Mouse (Mus musculus) G1E (cell line): ENCODE data around the gene Timm29.

Experiments
- CTCF ChIP-seq: IDR thresholded peaks from 2 replicates; pipeline ENCODE4 v1.5.1; 2012; ENCODE audit warnings: low read depth, low read length, inconsistent platforms, mixed read lengths
- GATA2 ChIP-seq: IDR thresholded peaks from 2 replicates; pipeline ENCODE4 v1.6.1; 2012; ENCODE audit warnings: low read depth, low read length, inconsistent platforms, borderline replicate concordance

DNA sequence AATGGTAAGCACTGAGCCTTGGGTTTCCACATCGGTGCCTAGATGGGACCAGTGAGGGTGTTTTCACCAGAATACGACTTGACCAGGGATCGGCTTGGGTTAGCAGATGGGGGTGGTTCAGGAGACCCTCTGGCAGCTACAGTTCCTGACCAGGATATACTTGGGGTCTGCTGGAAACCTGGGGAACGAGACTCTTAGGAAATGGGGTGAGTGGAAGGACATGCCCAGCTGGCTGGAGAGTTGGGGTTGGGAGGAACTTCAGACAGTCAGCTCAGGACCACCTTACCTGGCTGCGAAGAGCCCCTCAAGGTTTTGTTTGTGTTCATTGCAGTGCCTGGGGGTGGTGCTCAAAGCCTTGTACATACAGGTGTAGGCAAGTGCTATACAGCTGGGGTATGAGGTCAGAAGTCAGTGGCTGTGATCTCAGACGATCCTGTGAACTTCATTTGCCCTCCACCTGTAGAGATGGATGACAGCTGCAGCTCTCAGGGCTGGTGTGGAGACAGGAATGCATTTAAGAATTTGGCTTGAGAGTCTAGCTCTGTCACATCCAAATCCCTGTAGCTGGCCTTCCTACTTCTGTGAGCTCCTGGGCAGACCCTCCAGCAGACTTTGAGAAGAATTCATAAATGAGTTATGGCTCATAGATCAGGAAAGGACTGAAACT, 38.8 kb upstream of the Timm29 start:
- no peak for TF ChIP-seq CTCF
- no peak for TF ChIP-seq GATA2
